Mouse (Mus musculus): ENCODE results near the gene Slc29a2. TPM values are rescaled to one million over a fixed set of nuclear protein-coding genes. Genes with fewer than 3 reads are reported as not detected.

The Slc29a2 gene
- polyA plus RNA-seq, 1 experiment from 2014 or later: 5.1 TPM

- H3K27ac ChIP-seq: peak overlapping the region; percentile 59
- no peaks in the 10 kb centered on the region for H3K9me3 ChIP-seq
- H3K27me3 ChIP-seq: no peaks in the 10 kb centered on the region
- H3K4me2 ChIP-seq (replicated peaks): no peak overlapping the region
- no peaks in the 10 kb centered on the region for H3K36me3 ChIP-seq
- H3K4me3 ChIP-seq: no peak overlapping the region
- ATAC-seq (ENCODE audit: insufficient number of reproducible peaks, insufficient read depth, low FRiP score, low TSS enrichment): no peak
- no peak overlapping the region for H3K9ac ChIP-seq
- peaks cover 57% of the 10 kb centered on the region for H3K4me1 ChIP-seq
- WGBS: 36% methylated on average over 5 of the region's 5 CpGs
Observed at GRCm38 (mm10) chr19:5060365-5061330, 37.0 kb downstream of the Slc29a2 start.

- no peaks in the 10 kb centered on the region for H3K36me3 ChIP-seq
- no peak overlapping the region for H3K27ac ChIP-seq
- H3K4me3 ChIP-seq: no peak overlapping the region
- no peaks in the 10 kb centered on the region for H3K27me3 ChIP-seq
- H3K4me1 ChIP-seq: peaks cover 53% of the 10 kb centered on the region
- H3K9me3 ChIP-seq: no peaks in the 10 kb centered on the region
- no peak overlapping the region for H3K4me2 ChIP-seq (replicated peaks)
- WGBS: 84% methylated on average over 5 of the region's 5 CpGs
- ATAC-seq (ENCODE audit: insufficient number of reproducible peaks, insufficient read depth, low FRiP score, low TSS enrichment): no peak
- H3K9ac ChIP-seq: no peak overlapping the region
Observed at GRCm38 (mm10) chr19:5062041-5062440, 38.4 kb downstream of the Slc29a2 start.

- H3K9me3 ChIP-seq: no peaks in the 10 kb centered on the region
- H3K27ac ChIP-seq: no peak overlapping the region
- no peaks in the 10 kb centered on the region for H3K27me3 ChIP-seq
- WGBS: 33% methylated on average over 6 of the region's 6 CpGs
- H3K4me3 ChIP-seq: no peak overlapping the region
- no peaks in the 10 kb centered on the region for H3K36me3 ChIP-seq
- no peak for ATAC-seq (ENCODE audit: insufficient number of reproducible peaks, insufficient read depth, low FRiP score, low TSS enrichment)
- H3K4me1 ChIP-seq: peaks cover 57% of the 10 kb centered on the region
- H3K9ac ChIP-seq: no peak overlapping the region
- no peak overlapping the region for H3K4me2 ChIP-seq (replicated peaks)
Observed at GRCm38 (mm10) chr19:5062446-5062845, 38.8 kb downstream of the Slc29a2 start.

DNA sequence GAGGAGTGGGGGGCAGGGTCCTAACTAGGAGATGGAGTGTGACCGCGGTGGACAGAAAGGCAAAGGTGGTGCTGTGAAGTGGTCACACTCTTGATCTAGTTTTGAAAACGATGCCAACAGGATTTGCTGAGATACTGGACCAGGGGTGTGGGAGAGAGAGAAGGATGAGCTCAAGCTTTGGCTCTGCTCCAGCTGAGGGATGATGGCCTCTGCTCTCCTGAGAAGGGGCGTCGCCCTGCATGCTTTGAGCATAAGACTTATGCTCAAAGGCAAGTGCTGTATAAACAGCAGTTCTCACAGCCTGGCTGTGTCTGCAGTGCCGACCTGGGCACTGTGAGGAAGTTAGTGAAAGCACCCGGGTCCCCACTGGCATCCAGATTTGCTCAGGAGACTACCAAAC is 41.4 kb downstream of the Slc29a2 start:
- Histone ChIP-seq H3K4me2 (replicated peaks) (no peak overlapping the region), H3K36me3 (no peaks in the 10 kb centered on the region), H3K4me1 (peaks cover 54% of the 10 kb centered on the region), H3K9me3 (no peaks in the 10 kb centered on the region), H3K9ac (0 out of 2 replicates have a peak overlapping the region, but pooled peaks have one; percentile 7), H3K4me3 (no peak overlapping the region), H3K27ac (peak overlapping the region; percentile 41), H3K27me3 (peaks cover 8% of the 10 kb centered on the region)
- 69% methylated on average over 7 of the region's 7 CpGs for WGBS
- ATAC-seq (ENCODE audit: insufficient number of reproducible peaks, insufficient read depth, low FRiP score, low TSS enrichment): no peak

DNA sequence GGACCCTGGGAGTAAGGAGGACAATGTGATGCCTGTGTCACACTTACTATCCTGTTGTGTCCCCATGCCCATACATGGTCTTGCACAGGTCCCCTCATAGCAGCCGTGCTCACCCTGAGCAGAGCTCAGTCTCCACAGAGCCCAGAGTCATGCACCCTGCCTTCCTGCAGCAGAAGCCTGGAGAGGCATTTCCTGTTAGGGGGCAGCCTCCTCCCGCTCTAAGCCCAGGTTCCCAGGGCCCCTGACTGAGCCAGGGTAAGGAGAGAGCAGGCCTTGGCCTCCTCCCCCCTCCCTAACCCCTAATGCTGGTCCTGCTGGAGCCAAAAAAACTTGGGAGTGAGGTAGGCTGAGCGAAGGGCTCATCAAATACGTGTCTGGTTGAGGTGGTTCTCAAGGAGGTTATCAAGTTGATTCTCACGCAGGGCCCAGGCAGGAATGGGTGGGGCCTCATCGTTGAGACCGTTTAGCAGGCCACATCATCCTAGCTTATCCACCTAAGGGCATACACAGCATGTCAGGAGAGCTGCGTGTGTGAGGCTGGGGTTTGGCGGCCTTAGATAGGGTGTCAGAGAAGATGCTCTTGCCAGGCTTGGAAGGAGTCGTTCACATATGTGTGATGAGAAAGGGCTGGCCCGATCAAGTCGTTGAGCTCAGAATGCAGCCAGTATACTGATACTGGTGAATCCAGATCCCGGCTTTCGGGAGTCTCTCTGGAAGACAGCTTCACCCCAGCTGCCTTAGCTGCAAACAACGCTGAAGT is 43.6 kb downstream of the Slc29a2 start:
- no peak for ATAC-seq (ENCODE audit: insufficient number of reproducible peaks, insufficient read depth, low FRiP score, low TSS enrichment)
- Histone ChIP-seq H3K36me3 (no peaks in the 10 kb centered on the region), H3K4me2 (replicated peaks) (peak overlapping the region; percentile 86), H3K9me3 (no peaks in the 10 kb centered on the region), H3K4me1 (peaks cover 53% of the 10 kb centered on the region), H3K9ac (peak overlapping the region; percentile 81), H3K27me3 (peaks cover 10% of the 10 kb centered on the region), H3K4me3 (peak overlapping the region; percentile 59), H3K27ac (peak overlapping the region; percentile 97)
- 4% methylated on average over 15 of the region's 15 CpGs for WGBS

GRCm38 (mm10) chr19:5067867-5068569 is 44.4 kb downstream of the Slc29a2 start, which contains the start of gene Cd248:
Gene Cd248 (plus strand): TSS chr19:5068078.
- Histone ChIP-seq H3K4me3 (peak within 1 kb of the TSS; percentile 59), H3K4me2 (replicated peaks) (peak within 1 kb of the TSS; percentile 86), H3K4me1 (peaks cover 53% of the 10 kb centered on the region), H3K27ac (peak within 1 kb of the TSS; percentile 97), H3K9ac (peak within 1 kb of the TSS; percentile 81), H3K9me3 (no peaks in the 10 kb centered on the region), H3K36me3 (no peaks in the 10 kb centered on the region), H3K27me3 (peaks cover 10% of the 10 kb centered on the region)
- 1% methylated on average over 55 of the region's 56 CpGs for WGBS
- peak; percentile 33 for ATAC-seq (ENCODE audit: insufficient number of reproducible peaks, insufficient read depth, low FRiP score, low TSS enrichment)

GRCm38 (mm10) chr19:5068570-5069234 is 45.0 kb downstream of the Slc29a2 start:
- no peak for ATAC-seq (ENCODE audit: insufficient number of reproducible peaks, insufficient read depth, low FRiP score, low TSS enrichment)
- no peaks in the 10 kb centered on the region for H3K36me3 ChIP-seq
- peak overlapping the region; percentile 86 for H3K4me2 ChIP-seq (replicated peaks)
- H3K4me1 ChIP-seq: peaks cover 53% of the 10 kb centered on the region
- H3K27ac ChIP-seq: peak overlapping the region; percentile 97
- 42% methylated on average over 21 of the region's 21 CpGs for WGBS
- peak overlapping the region; percentile 59 for H3K4me3 ChIP-seq
- H3K9ac ChIP-seq: peak overlapping the region; percentile 81
- H3K9me3 ChIP-seq: no peaks in the 10 kb centered on the region
- H3K27me3 ChIP-seq: peaks cover 10% of the 10 kb centered on the region

DNA sequence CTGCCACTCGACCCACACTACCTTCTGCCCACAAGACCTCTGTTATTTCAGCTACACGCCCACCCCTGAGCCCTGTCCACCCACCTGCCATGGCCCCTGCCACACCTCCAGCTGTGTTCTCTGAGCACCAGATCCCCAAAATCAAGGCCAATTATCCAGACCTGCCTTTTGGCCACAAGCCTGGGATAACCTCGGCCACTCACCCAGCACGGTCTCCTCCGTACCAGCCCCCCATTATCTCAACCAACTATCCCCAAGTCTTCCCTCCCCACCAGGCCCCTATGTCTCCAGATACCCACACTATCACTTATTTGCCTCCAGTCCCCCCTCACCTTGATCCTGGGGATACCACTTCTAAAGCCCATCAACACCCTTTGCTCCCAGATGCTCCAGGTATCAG is 45.8 kb downstream of the Slc29a2 start:
- no peaks in the 10 kb centered on the region for H3K36me3 ChIP-seq
- H3K4me1 ChIP-seq: peaks cover 52% of the 10 kb centered on the region
- peaks cover 10% of the 10 kb centered on the region for H3K27me3 ChIP-seq
- peak overlapping the region; percentile 97 for H3K27ac ChIP-seq
- H3K4me2 ChIP-seq (replicated peaks): peak overlapping the region; percentile 86
- no peak for ATAC-seq (ENCODE audit: insufficient number of reproducible peaks, insufficient read depth, low FRiP score, low TSS enrichment)
- H3K9me3 ChIP-seq: no peaks in the 10 kb centered on the region
- 0 out of 2 replicates have a peak overlapping the region, but pooled peaks have one; percentile 81 for H3K9ac ChIP-seq
- peak overlapping the region; percentile 59 for H3K4me3 ChIP-seq
- WGBS: 81% methylated on average over 5 of the region's 5 CpGs

GRCm38 (mm10) chr19:5069978-5070377 is 46.3 kb downstream of the Slc29a2 start:
- 81% methylated on average over 7 of the region's 7 CpGs for WGBS
- ATAC-seq (ENCODE audit: insufficient number of reproducible peaks, insufficient read depth, low FRiP score, low TSS enrichment): no peak
- peaks cover 10% of the 10 kb centered on the region for H3K27me3 ChIP-seq
- H3K27ac ChIP-seq: peak overlapping the region; percentile 97
- peak overlapping the region; percentile 59 for H3K4me3 ChIP-seq
- no peak overlapping the region; the same call in 1 of the 2 replicates for H3K9ac ChIP-seq
- H3K4me2 ChIP-seq (replicated peaks): peak overlapping the region; percentile 86
- peaks cover 47% of the 10 kb centered on the region for H3K4me1 ChIP-seq
- no peaks in the 10 kb centered on the region for H3K36me3 ChIP-seq
- H3K9me3 ChIP-seq: no peaks in the 10 kb centered on the region

GRCm38 (mm10) chr19:5071077-5071476 is 47.4 kb downstream of the Slc29a2 start:
- H3K9me3 ChIP-seq: no peaks in the 10 kb centered on the region
- no peaks in the 10 kb centered on the region for H3K36me3 ChIP-seq
- H3K4me3 ChIP-seq: peak overlapping the region; percentile 59
- H3K4me2 ChIP-seq (replicated peaks): peak overlapping the region; percentile 86
- peak overlapping the region; percentile 43; the same call in 1 of the 2 replicates for H3K9ac ChIP-seq
- WGBS: 5% methylated on average over 11 of the region's 11 CpGs
- H3K27me3 ChIP-seq: peaks cover 10% of the 10 kb centered on the region
- peak overlapping the region; percentile 97 for H3K27ac ChIP-seq
- ATAC-seq (ENCODE audit: insufficient number of reproducible peaks, insufficient read depth, low FRiP score, low TSS enrichment): no peak
- H3K4me1 ChIP-seq: peaks cover 42% of the 10 kb centered on the region

Data from embryonic facial prominence, embryonic 12.5 days (tissue).